Mouse (Mus musculus): ENCODE measurements around the gene Hnrnpk. TPM values are rescaled to one million over a fixed set of nuclear protein-coding genes. Genes with fewer than 3 reads are reported as not detected.
"Not testable (repeated sequence)": the region's sequence is repeated elsewhere in the genome, so short reads cannot be mapped to it uniquely, and the experiment has no call there.

The Hnrnpk gene
- 554 and 582 TPM in 2 replicates for polyA plus RNA-seq (2015; fragmentation: Nextera tagmentation; extraction: Ambion mirVana)

GRCm38 (mm10) chr13:58403243-58403642 lies at the start of gene Hnrnpk:
Hnrnpk (minus strand) TSS chr13:58403343.
- Histone ChIP-seq H3K36me3 (ENCODE audit: control insufficient read depth, insufficient read depth) (peaks cover 11% of the 10 kb centered on the region), H3K9ac (ENCODE audit: low read depth, low read length) (peak within 1 kb of the TSS; percentile 100), H3K4me2 (ENCODE audit: low read depth, low read length) (peak within 1 kb of the TSS; percentile 73), H3K4me1 (ENCODE audit: control insufficient read depth, low read depth, low read length) (peaks cover 19% of the 10 kb centered on the region), H3K4me3 (ENCODE audit: low read depth, low read length) (peak within 1 kb of the TSS; percentile 86), H3K27ac (ENCODE audit: low read length) (peak within 1 kb of the TSS; percentile 97)
- not testable (repeated sequence) for ATAC-seq (ENCODE audit: low read depth); H3K9me3 ChIP-seq (replicated peaks; ENCODE audit: control insufficient read depth, low read length); H3K27me3 ChIP-seq (ENCODE audit: control insufficient read depth, insufficient read depth, low read depth, low read length)
- 5% methylated on average over 17 of the region's 17 CpGs for WGBS (ENCODE audit: insufficient replicate concordance)

GRCm38 (mm10) chr13:58452246-58452645 lies 49.1 kb upstream of the Hnrnpk start:
- peaks cover 31% of the 10 kb centered on the region for H3K27me3 ChIP-seq (ENCODE audit: control insufficient read depth, insufficient read depth, low read depth, low read length)
- ATAC-seq (ENCODE audit: low read depth), result no peak
- H3K9ac ChIP-seq (ENCODE audit: low read depth, low read length), result no peak overlapping the region
- 36% methylated on average over 4 of the region's 4 CpGs for WGBS (ENCODE audit: insufficient replicate concordance)
- no peak overlapping the region for H3K27ac ChIP-seq (ENCODE audit: low read length)
- no peak overlapping the region for H3K4me3 ChIP-seq (ENCODE audit: low read depth, low read length)
- H3K36me3 ChIP-seq (ENCODE audit: control insufficient read depth, insufficient read depth), result no peaks in the 10 kb centered on the region
- no peaks in the 10 kb centered on the region for H3K4me1 ChIP-seq (ENCODE audit: control insufficient read depth, low read depth, low read length)
- H3K4me2 ChIP-seq (ENCODE audit: low read depth, low read length), result peak overlapping the region; percentile 56; the same call in 1 of the 2 replicates
- peaks cover 2% of the 10 kb centered on the region; the same call in 1 of the 2 replicates for H3K9me3 ChIP-seq (replicated peaks; ENCODE audit: control insufficient read depth, low read length)

- WGBS (ENCODE audit: insufficient replicate concordance), result 72% methylated on average over 22 of the region's 22 CpGs
- ATAC-seq (ENCODE audit: low read depth), result no peak
- Histone ChIP-seq H3K27ac (ENCODE audit: low read length) (no peak overlapping the region), H3K9me3 (replicated peaks; ENCODE audit: control insufficient read depth, low read length) (no peaks in the 10 kb centered on the region; the same call in 1 of the 2 replicates), H3K4me1 (ENCODE audit: control insufficient read depth, low read depth, low read length) (no peaks in the 10 kb centered on the region), H3K4me2 (ENCODE audit: low read depth, low read length) (no peak overlapping the region), H3K36me3 (ENCODE audit: control insufficient read depth, insufficient read depth) (no peaks in the 10 kb centered on the region), H3K27me3 (ENCODE audit: control insufficient read depth, insufficient read depth, low read depth, low read length) (peaks cover 31% of the 10 kb centered on the region), H3K9ac (ENCODE audit: low read depth, low read length) (no peak overlapping the region), H3K4me3 (ENCODE audit: low read depth, low read length) (no peak overlapping the region)
Observed at GRCm38 (mm10) chr13:58450459-58451182, 47.5 kb upstream of the Hnrnpk start.

GRCm38 (mm10) chr13:58446541-58446940 lies 43.4 kb upstream of the Hnrnpk start:
- Histone ChIP-seq H3K4me2 (ENCODE audit: low read depth, low read length) (no peak overlapping the region), H3K4me3 (ENCODE audit: low read depth, low read length) (no peak overlapping the region), H3K36me3 (ENCODE audit: control insufficient read depth, insufficient read depth) (no peaks in the 10 kb centered on the region), H3K9ac (ENCODE audit: low read depth, low read length) (no peak overlapping the region), H3K4me1 (ENCODE audit: control insufficient read depth, low read depth, low read length) (no peaks in the 10 kb centered on the region), H3K27me3 (ENCODE audit: control insufficient read depth, insufficient read depth, low read depth, low read length) (peaks cover 7% of the 10 kb centered on the region), H3K9me3 (replicated peaks; ENCODE audit: control insufficient read depth, low read length) (no peaks in the 10 kb centered on the region), H3K27ac (ENCODE audit: low read length) (no peak overlapping the region)
- 43% methylated on average over 2 of the region's 2 CpGs for WGBS (ENCODE audit: insufficient replicate concordance)
- ATAC-seq (ENCODE audit: low read depth), result no peak

- H3K9me3 ChIP-seq (replicated peaks; ENCODE audit: control insufficient read depth, low read length), result no peaks in the 10 kb centered on the region
- H3K27me3 ChIP-seq (ENCODE audit: control insufficient read depth, insufficient read depth, low read depth, low read length), result peaks cover under 1% of the 10 kb centered on the region; the same call in 1 of the 2 replicates
- H3K4me3 ChIP-seq (ENCODE audit: low read depth, low read length), result no peak overlapping the region
- H3K36me3 ChIP-seq (ENCODE audit: control insufficient read depth, insufficient read depth), result no peaks in the 10 kb centered on the region
- 20% methylated on average over 7 of the region's 7 CpGs for WGBS (ENCODE audit: insufficient replicate concordance)
- no peak for ATAC-seq (ENCODE audit: low read depth)
- H3K4me2 ChIP-seq (ENCODE audit: low read depth, low read length), result no peak overlapping the region
- no peaks in the 10 kb centered on the region for H3K4me1 ChIP-seq (ENCODE audit: control insufficient read depth, low read depth, low read length)
- H3K27ac ChIP-seq (ENCODE audit: low read length), result no peak overlapping the region
- no peak overlapping the region for H3K9ac ChIP-seq (ENCODE audit: low read depth, low read length)
Observed at GRCm38 (mm10) chr13:58443787-58444186, 40.6 kb upstream of the Hnrnpk start.

GRCm38 (mm10) chr13:58443326-58443725 lies 40.2 kb upstream of the Hnrnpk start:
- no peak overlapping the region for H3K9ac ChIP-seq (ENCODE audit: low read depth, low read length)
- WGBS (ENCODE audit: insufficient replicate concordance), result 55% methylated on average over 4 of the region's 4 CpGs
- no peaks in the 10 kb centered on the region for H3K36me3 ChIP-seq (ENCODE audit: control insufficient read depth, insufficient read depth)
- H3K4me2 ChIP-seq (ENCODE audit: low read depth, low read length), result no peak overlapping the region
- no peak overlapping the region for H3K27ac ChIP-seq (ENCODE audit: low read length)
- no peak for ATAC-seq (ENCODE audit: low read depth)
- H3K4me1 ChIP-seq (ENCODE audit: control insufficient read depth, low read depth, low read length), result no peaks in the 10 kb centered on the region
- H3K9me3 ChIP-seq (replicated peaks; ENCODE audit: control insufficient read depth, low read length), result no peaks in the 10 kb centered on the region
- no peak overlapping the region for H3K4me3 ChIP-seq (ENCODE audit: low read depth, low read length)
- H3K27me3 ChIP-seq (ENCODE audit: control insufficient read depth, insufficient read depth, low read depth, low read length), result no peaks in the 10 kb centered on the region; the same call in 1 of the 2 replicates

- no peaks in the 10 kb centered on the region; the same call in 1 of the 2 replicates for H3K27me3 ChIP-seq (ENCODE audit: control insufficient read depth, insufficient read depth, low read depth, low read length)
- H3K4me1 ChIP-seq (ENCODE audit: control insufficient read depth, low read depth, low read length), result no peaks in the 10 kb centered on the region
- H3K4me3 ChIP-seq (ENCODE audit: low read depth, low read length), result no peak overlapping the region
- no peak for ATAC-seq (ENCODE audit: low read depth)
- no peak overlapping the region for H3K4me2 ChIP-seq (ENCODE audit: low read depth, low read length)
- H3K9me3 ChIP-seq (replicated peaks; ENCODE audit: control insufficient read depth, low read length), result no peaks in the 10 kb centered on the region
- WGBS (ENCODE audit: insufficient replicate concordance), result 37% methylated on average over 2 of the region's 2 CpGs
- no peaks in the 10 kb centered on the region for H3K36me3 ChIP-seq (ENCODE audit: control insufficient read depth, insufficient read depth)
- no peak overlapping the region for H3K27ac ChIP-seq (ENCODE audit: low read length)
- no peak overlapping the region for H3K9ac ChIP-seq (ENCODE audit: low read depth, low read length)
Observed at GRCm38 (mm10) chr13:58439716-58440115, 36.6 kb upstream of the Hnrnpk start.

GRCm38 (mm10) chr13:58423061-58423660 lies 20.0 kb upstream of the Hnrnpk start:
- Histone ChIP-seq H3K4me3 (ENCODE audit: low read depth, low read length) (no peak overlapping the region), H3K36me3 (ENCODE audit: control insufficient read depth, insufficient read depth) (no peaks in the 10 kb centered on the region), H3K4me1 (ENCODE audit: control insufficient read depth, low read depth, low read length) (no peaks in the 10 kb centered on the region), H3K9me3 (replicated peaks; ENCODE audit: control insufficient read depth, low read length) (no peaks in the 10 kb centered on the region), H3K9ac (ENCODE audit: low read depth, low read length) (no peak overlapping the region), H3K27me3 (ENCODE audit: control insufficient read depth, insufficient read depth, low read depth, low read length) (no peaks in the 10 kb centered on the region), H3K27ac (ENCODE audit: low read length) (no peak overlapping the region), H3K4me2 (ENCODE audit: low read depth, low read length) (no peak overlapping the region)
- 48% methylated on average over 10 of the region's 10 CpGs for WGBS (ENCODE audit: insufficient replicate concordance)
- no peak for ATAC-seq (ENCODE audit: low read depth)

- Histone ChIP-seq H3K27me3 (ENCODE audit: control insufficient read depth, insufficient read depth, low read depth, low read length) (no peaks in the 10 kb centered on the region), H3K4me3 (ENCODE audit: low read depth, low read length) (no peak overlapping the region), H3K4me2 (ENCODE audit: low read depth, low read length) (no peak overlapping the region), H3K27ac (ENCODE audit: low read length) (no peak overlapping the region), H3K9me3 (replicated peaks; ENCODE audit: control insufficient read depth, low read length) (no peaks in the 10 kb centered on the region), H3K9ac (ENCODE audit: low read depth, low read length) (no peak overlapping the region), H3K36me3 (ENCODE audit: control insufficient read depth, insufficient read depth) (no peaks in the 10 kb centered on the region), H3K4me1 (ENCODE audit: control insufficient read depth, low read depth, low read length) (no peaks in the 10 kb centered on the region)
- WGBS (ENCODE audit: insufficient replicate concordance), result 47% methylated on average over 4 of the region's 4 CpGs
- ATAC-seq (ENCODE audit: low read depth), result no peak
Observed at GRCm38 (mm10) chr13:58422242-58422641, 19.1 kb upstream of the Hnrnpk start.

Data from liver, embryonic 16.5 days (tissue).